Mouse (Mus musculus) forebrain, embryonic 10.5 days (tissue): ENCODE measurements around the gene Ankrd33. TPM values are rescaled to one million over a fixed set of nuclear protein-coding genes. Genes with fewer than 3 reads are reported as not detected.

Experiments used
- DNase-seq: peaks from one replicate; pipeline ENCODE4 v3.0.0-alpha.2; 2017; ENCODE audit warnings: low spot score; ENCODE audit errors: extremely low spot score
- H3K27ac ChIP-seq: fragments of 300-500 bp; sonication (generic); 2 replicates; pipeline ENCODE4 v1.5.1; 2016; ENCODE audit warnings: mild to moderate bottlenecking
- H3K27me3 ChIP-seq: fragments of 300-500 bp; sonication (generic); 2 replicates; pipeline ENCODE4 v1.6.1; 2016; ENCODE audit warnings: mild to moderate bottlenecking; ENCODE audit not compliant: poor library complexity, severe bottlenecking
- H3K36me3 ChIP-seq: fragments of 300-500 bp; sonication (generic); replicated peaks from 2 replicates; pipeline ENCODE4 v1.6.1; 2016; ENCODE audit warnings: mild to moderate bottlenecking, moderate library complexity
- H3K4me1 ChIP-seq: fragments of 300-500 bp; sonication (generic); 2 replicates; pipeline ENCODE4 v1.6.1; 2016
- H3K4me3 ChIP-seq: fragments of 300-500 bp; sonication (generic); 2 replicates; pipeline ENCODE4 v1.5.1; 2016; ENCODE audit warnings: mild to moderate bottlenecking, moderate library complexity
- H3K9me3 ChIP-seq: fragments of 300-500 bp; sonication (generic); 2 replicates; pipeline ENCODE4 v1.6.1; 2016; ENCODE audit warnings: mild to moderate bottlenecking, moderate library complexity
- WGBS: fragments of 180-500 bp; shearing (Covaris S2); methylation state at CpG from one replicate; pipeline ENCODE4 v1.1.7; 2016; 5-methylcytosine and 5-hydroxymethylcytosine counted together
- polyA plus RNA-seq: library from polyadenylated mRNA; unstranded; fragments of >200 nt; fragmentation: Nextera tagmentation; extraction: Ambion mirVana; gene quantifications from 2 replicates; pipeline ENCODE4 v1.2.1, GENCODE M21; 2016

The Ankrd33 gene
- polyA plus RNA-seq, 1 experiment from 2014 or later, result not detected

DNA sequence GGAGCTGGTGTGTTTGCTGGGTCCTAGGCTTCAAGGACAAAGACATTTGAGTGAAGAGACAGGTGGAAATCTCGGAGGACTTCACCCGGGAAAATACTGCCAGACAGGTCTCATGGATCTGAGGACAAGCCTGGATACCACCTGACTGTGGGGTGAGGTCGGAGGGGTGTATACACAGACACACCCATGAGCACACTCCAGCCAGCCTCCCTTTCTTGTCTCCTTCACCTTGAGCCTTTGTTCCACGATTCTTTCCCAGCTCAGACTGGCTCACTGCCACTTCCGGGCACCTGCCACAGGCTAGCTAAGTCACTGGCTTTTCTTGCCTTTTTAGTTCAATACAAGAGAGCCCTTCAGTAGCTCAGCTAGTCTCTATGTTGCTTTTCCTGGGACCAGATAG, 48.7 kb downstream of the Ankrd33 start:
- H3K4me1 ChIP-seq, result peaks cover 49% of the 10 kb centered on the region
- H3K9me3 ChIP-seq, result no peaks in the 10 kb centered on the region
- H3K27me3 ChIP-seq, result peaks cover 36% of the 10 kb centered on the region
- H3K4me3 ChIP-seq, result no peak overlapping the region
- DNase-seq, result no peak
- no peaks in the 10 kb centered on the region for H3K36me3 ChIP-seq
- WGBS, result 65% methylated on average over 5 of the region's 5 CpGs
- no peak overlapping the region for H3K27ac ChIP-seq

DNA sequence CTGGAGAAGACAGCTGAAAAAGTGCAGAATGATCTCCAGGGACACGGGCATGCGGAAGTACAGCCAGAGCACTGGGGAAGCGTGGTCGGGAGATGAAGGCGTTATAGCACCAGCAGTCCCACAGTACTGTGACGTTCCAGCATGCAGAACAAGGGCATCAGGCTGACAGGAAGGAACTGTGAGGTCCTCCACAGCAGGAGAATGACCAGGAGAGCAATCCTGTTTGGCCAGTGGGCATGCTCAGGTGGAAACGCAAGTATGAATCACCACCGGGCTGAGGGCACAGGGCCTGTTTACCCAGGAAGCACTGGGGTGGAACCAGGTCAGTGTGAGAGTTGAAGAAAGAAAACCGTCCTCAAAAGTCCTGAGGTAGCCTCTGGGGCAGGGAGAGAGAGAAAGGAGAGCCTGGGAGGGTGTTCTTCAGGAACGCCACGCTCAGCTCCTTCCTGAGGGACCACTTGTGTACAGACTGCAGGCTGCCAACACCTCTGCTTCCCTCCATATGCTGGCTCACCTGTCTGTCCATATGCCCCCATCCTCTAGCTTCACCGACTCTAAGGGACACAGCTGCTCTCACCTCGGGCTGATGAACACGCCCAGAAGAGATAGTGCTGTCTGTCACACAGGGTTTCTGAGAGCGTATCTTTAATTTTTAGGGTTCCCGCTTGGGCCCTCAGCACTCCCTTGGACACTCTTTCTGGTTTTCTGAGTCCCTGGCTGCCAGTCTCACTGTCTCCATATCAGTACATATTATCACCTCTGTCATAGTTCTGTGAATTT, 50.3 kb downstream of the Ankrd33 start:
- H3K4me1 ChIP-seq, result peaks cover 33% of the 10 kb centered on the region
- H3K27me3 ChIP-seq, result peaks cover 45% of the 10 kb centered on the region
- no peak for DNase-seq
- no peak overlapping the region for H3K4me3 ChIP-seq
- H3K27ac ChIP-seq, result no peak overlapping the region
- no peaks in the 10 kb centered on the region for H3K9me3 ChIP-seq
- WGBS, result 77% methylated on average over 16 of the region's 16 CpGs
- no peaks in the 10 kb centered on the region for H3K36me3 ChIP-seq

DNA sequence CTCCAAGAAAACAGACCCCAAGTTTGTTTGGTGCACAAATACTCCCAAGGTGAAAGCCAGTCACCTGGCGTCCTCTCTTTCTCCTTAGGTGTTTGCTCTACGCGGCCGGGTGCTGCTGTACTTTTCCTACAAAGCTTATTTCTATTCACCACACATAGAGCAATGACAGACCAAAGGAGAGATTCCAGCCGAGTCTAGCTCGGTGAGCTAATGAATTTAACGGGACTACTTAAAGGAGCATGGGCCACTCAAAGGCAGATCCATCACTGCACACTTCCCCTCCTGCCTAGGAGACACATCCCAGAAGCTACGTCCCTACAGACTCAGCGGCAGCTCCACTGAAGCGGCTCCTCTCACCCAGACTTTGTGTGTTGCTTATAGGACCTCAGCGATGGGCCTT, 52.0 kb downstream of the Ankrd33 start:
- 77% methylated on average over 11 of the region's 11 CpGs for WGBS
- DNase-seq, result no peak
- Histone ChIP-seq H3K4me1 (peaks cover 27% of the 10 kb centered on the region), H3K4me3 (no peak overlapping the region), H3K27me3 (peaks cover 46% of the 10 kb centered on the region), H3K27ac (no peak overlapping the region), H3K36me3 (no peaks in the 10 kb centered on the region), H3K9me3 (no peaks in the 10 kb centered on the region)

Other genes with a start within 250 kb of the Ankrd33 start
- 9.0 and 11.0 TPM in 2 replicates for gene Scn8a, start 245.9 kb upstream of the Ankrd33 start, polyA plus RNA-seq
- gene Gm47841, start 68.4 kb upstream of the Ankrd33 start, polyA plus RNA-seq, result not detected in 2 replicates
- gene Fignl2, start 37.2 kb upstream of the Ankrd33 start, polyA plus RNA-seq, result 0.80 and 0.82 TPM in 2 replicates
- 8.0 and 8.1 TPM in 2 replicates for gene Acvrl1, start 12.8 kb downstream of the Ankrd33 start, polyA plus RNA-seq
- gene Acvr1b, start 58.3 kb downstream of the Ankrd33 start, polyA plus RNA-seq, result 5.8 TPM in 2 replicates
- 2.6 and 4.1 TPM in 2 replicates for gene Grasp, start 108.4 kb downstream of the Ankrd33 start, polyA plus RNA-seq
- gene Nr4a1, start 138.5 kb downstream of the Ankrd33 start, polyA plus RNA-seq, result 3.7 and 5.2 TPM in 2 replicates
- 77.2 and 77.8 TPM in 2 replicates for gene Atg101, start 168.5 kb downstream of the Ankrd33 start, polyA plus RNA-seq
- gene 6030408B16Rik, start 177.5 kb downstream of the Ankrd33 start, polyA plus RNA-seq, result 0.07 and 0.27 TPM in 2 replicates